23 mouse cellular contexts compared by ENCODE assay signal in genomic region chr2:155052681-155053080, GRCm38 (mm10). TPM values are rescaled to one million over a fixed set of nuclear protein-coding genes. Genes with fewer than 3 reads are reported as not detected.
A peak's percentile ranks its signal among the peaks of the same experiment; 100 is the strongest.
DNase-seq lines count a peak whose midpoint lies in the region; ATAC-seq and TF ChIP-seq lines count a peak whose summit lies in the region.
"Had no signal": no experiment of that assay in that cellular context is flagged by ENCODE, and none has a peak within 500 bp of the region (broad histone marks: within the 10 kb centered on the region; RNA-seq: fewer than 3 reads in every experiment).

No protein-coding gene starts in this region.

- TF ChIP-seq POLR2A in heart, adult 2 months (IDR thresholded peaks at IDR 0.05; ENCODE audit: insufficient read depth, low read depth, low read length), result no peak

- no peak overlapping the region for H3K27ac ChIP-seq in heart, adult 2 months
- no peak overlapping the region for H3K27ac ChIP-seq in heart, embryonic 12.5 days (ENCODE audit: poor library complexity, severe bottlenecking)
- 0 out of 2 replicates have a peak overlapping the region, but pooled peaks have one; percentile 43 for H3K27ac ChIP-seq in liver, embryonic 12.5 days
- H3K27ac ChIP-seq in liver, embryonic 11.5 days (ENCODE audit: low read depth, low read length), result no peak overlapping the region
- peak overlapping the region; percentile 13; the same call in 1 of the 2 replicates for H3K27ac ChIP-seq in limb, embryonic 12.5 days
- H3K27ac ChIP-seq: heart, embryonic 15.5 days; left cerebral cortex, adult 2 months had no signal

- no peak for ATAC-seq in heart, embryonic 12.5 days (ENCODE audit: insufficient number of reproducible peaks, low FRiP score)
- no peak for ATAC-seq in liver, embryonic 12.5 days
- no peak for ATAC-seq in liver, embryonic 11.5 days (replicated peaks; ENCODE audit: low FRiP score)
- ATAC-seq in limb, embryonic 12.5 days (ENCODE audit: insufficient number of reproducible peaks, insufficient read depth, low FRiP score, low TSS enrichment, low read depth), result no peak
- ATAC-seq: forebrain, embryonic 16.5 days had no signal

- intact Hi-C loops in heart, adult 2 months (cut with DNase I), result no loop called here

- TF ChIP-seq EP300 in heart, adult 2 months (IDR thresholded peaks at IDR 0.05; ENCODE audit: insufficient read depth, low read depth, low read length), result peak; percentile 47; the same call in 1 of the 2 replicates

- no peak for DNase-seq in heart, adult 2 months
- DNase-seq in liver, embryonic 11.5 days (ENCODE audit: low spot score), result no peak
- peak; percentile 35 for DNase-seq in telencephalon, adult 2 months (ENCODE audit: low read depth, low spot score)
- DNase-seq in cerebellum, postnatal 10 days, result no peak
- DNase-seq: adrenal gland, postnatal 36 days; cerebellum, postnatal 14 days; kidney, adult 18-20 months; kidney, postnatal 14 days; lung, postnatal 4 days; right cerebral cortex, adult 18-20 months; thymus, adult 2 months had no signal

- 56% methylated on average over 2 of the region's 2 CpGs for WGBS in heart, adult 2 months
- 48% methylated on average over 2 of the region's 2 CpGs for WGBS in heart, embryonic 12.5 days
- 72% methylated on average over 2 of the region's 2 CpGs for WGBS in liver, embryonic 12.5 days (ENCODE audit: insufficient replicate concordance)
- WGBS in liver, embryonic 11.5 days, result 64% methylated on average over 2 of the region's 2 CpGs
- 46% methylated on average over 2 of the region's 2 CpGs for WGBS in limb, embryonic 12.5 days

- no peaks in the 10 kb centered on the region for H3K27me3 ChIP-seq in heart, adult 2 months (ENCODE audit: control insufficient read depth, insufficient read depth, low read length)
- no peaks in the 10 kb centered on the region for H3K27me3 ChIP-seq in heart, embryonic 12.5 days (replicated peaks)
- no peaks in the 10 kb centered on the region for H3K27me3 ChIP-seq in liver, embryonic 12.5 days (replicated peaks)
- H3K27me3 ChIP-seq in liver, embryonic 11.5 days (replicated peaks; ENCODE audit: control insufficient read depth, insufficient read depth, low read length), result no peaks in the 10 kb centered on the region
- no peaks in the 10 kb centered on the region for H3K27me3 ChIP-seq in limb, embryonic 12.5 days
- H3K27me3 ChIP-seq: heart, embryonic 15.5 days; hindbrain, embryonic 15.5 days had no signal

- H3K4me1 ChIP-seq in heart, adult 2 months (ENCODE audit: control insufficient read depth, insufficient read depth, low read length), result peaks cover 8% of the 10 kb centered on the region; the same call in 1 of the 2 replicates
- peaks cover 14% of the 10 kb centered on the region for H3K4me1 ChIP-seq in heart, embryonic 12.5 days (replicated peaks)
- peaks cover 27% of the 10 kb centered on the region for H3K4me1 ChIP-seq in liver, embryonic 12.5 days
- peaks cover 18% of the 10 kb centered on the region for H3K4me1 ChIP-seq in liver, embryonic 11.5 days (replicated peaks; ENCODE audit: control insufficient read depth, insufficient read depth, low read length)
- H3K4me1 ChIP-seq in limb, embryonic 12.5 days (replicated peaks), result peaks cover 32% of the 10 kb centered on the region

- no peak overlapping the region for H3K4me2 ChIP-seq in heart, embryonic 12.5 days
- H3K4me2 ChIP-seq in liver, embryonic 12.5 days, result no peak overlapping the region
- no peak overlapping the region for H3K4me2 ChIP-seq in liver, embryonic 11.5 days
- no peak overlapping the region for H3K4me2 ChIP-seq in limb, embryonic 12.5 days
- H3K4me2 ChIP-seq: heart, embryonic 15.5 days; hindbrain, embryonic 15.5 days; midbrain, embryonic 11.5 days had no signal

- H3K9me3 ChIP-seq in heart, embryonic 12.5 days (replicated peaks), result no peaks in the 10 kb centered on the region
- no peaks in the 10 kb centered on the region for H3K9me3 ChIP-seq in liver, embryonic 12.5 days (replicated peaks)
- no peaks in the 10 kb centered on the region for H3K9me3 ChIP-seq in liver, embryonic 11.5 days (ENCODE audit: control insufficient read depth, low read length)
- no peaks in the 10 kb centered on the region for H3K9me3 ChIP-seq in limb, embryonic 12.5 days
- H3K9me3 ChIP-seq: embryonic facial prominence, embryonic 10.5 days; G1E; heart, embryonic 15.5 days; hindbrain, embryonic 15.5 days had no signal

- no peak overlapping the region for H3K9ac ChIP-seq in heart, adult 2 months (ENCODE audit: low read depth, low read length)
- H3K9ac ChIP-seq in heart, embryonic 12.5 days, result no peak overlapping the region
- H3K9ac ChIP-seq in liver, embryonic 12.5 days, result no peak overlapping the region
- H3K9ac ChIP-seq in liver, embryonic 11.5 days (ENCODE audit: low read depth, low read length), result no peak overlapping the region
- no peak overlapping the region for H3K9ac ChIP-seq in limb, embryonic 12.5 days (replicated peaks)
- H3K9ac ChIP-seq: heart, embryonic 15.5 days; hindbrain, embryonic 15.5 days had no signal

- no peak overlapping the region for H3K4me3 ChIP-seq in heart, adult 2 months
- H3K4me3 ChIP-seq in heart, embryonic 12.5 days, result no peak overlapping the region
- H3K4me3 ChIP-seq in liver, embryonic 12.5 days, result no peak overlapping the region
- no peak overlapping the region for H3K4me3 ChIP-seq in liver, embryonic 11.5 days (ENCODE audit: low read depth, low read length)
- H3K4me3 ChIP-seq in limb, embryonic 12.5 days (replicated peaks), result no peak overlapping the region
- H3K4me3 ChIP-seq: embryonic facial prominence, embryonic 10.5 days; erythroblast, embryonic 14.5 days; heart, embryonic 15.5 days; hindbrain, embryonic 15.5 days; left cerebral cortex, adult 2 months had no signal

- no peaks in the 10 kb centered on the region for H3K79me2 ChIP-seq in heart, adult 2 months (replicated peaks; ENCODE audit: control insufficient read depth, insufficient read depth, low read length)

- H3K36me3 ChIP-seq in heart, adult 2 months (ENCODE audit: control insufficient read depth, insufficient read depth, low read length), result no peaks in the 10 kb centered on the region
- no peaks in the 10 kb centered on the region for H3K36me3 ChIP-seq in heart, embryonic 12.5 days
- H3K36me3 ChIP-seq in liver, embryonic 12.5 days, result no peaks in the 10 kb centered on the region
- H3K36me3 ChIP-seq in liver, embryonic 11.5 days (ENCODE audit: control insufficient read depth, insufficient read depth, low read length), result no peaks in the 10 kb centered on the region
- no peaks in the 10 kb centered on the region for H3K36me3 ChIP-seq in limb, embryonic 12.5 days
- H3K36me3 ChIP-seq: embryonic facial prominence, embryonic 10.5 days; G1E; heart, embryonic 15.5 days; hindbrain, embryonic 15.5 days had no signal

- no peak for TF ChIP-seq CTCF in heart, adult 2 months (IDR thresholded peaks at IDR 0.05)

RNA-seq across cellular contexts. Expression of gene Ahcy, which starts 21.6 kb away (rescaled TPM):
- total RNA-seq in heart, adult 2 months (2021), result 10 to 100 TPM; 10.5 to 14.0 TPM
- polyA plus RNA-seq in heart, adult 2 months (2012; rRNA removed), result 22.5 and 30.8 TPM in 2 replicates
- polyA plus RNA-seq in heart, embryonic 12.5 days (2016; fragmentation: Nextera tagmentation; extraction: Ambion mirVana), result 48.6 and 50.9 TPM in 2 replicates
- 65.4 and 67.1 TPM in 2 replicates for polyA plus RNA-seq in liver, embryonic 12.5 days (2016; fragmentation: Nextera tagmentation; extraction: Ambion mirVana)
- 107 and 114 TPM in 2 replicates for polyA plus RNA-seq in liver, embryonic 11.5 days (2014; fragmentation: Nextera tagmentation; extraction: Ambion mirVana)
- 86.0 and 87.8 TPM in 2 replicates for polyA plus RNA-seq in limb, embryonic 12.5 days (2016; fragmentation: Nextera tagmentation; extraction: Ambion mirVana)

RNA-seq across cellular contexts. Expression of gene Gm14226, which starts 34.6 kb away (rescaled TPM):
- under 1 TPM; 0.16 to 0.20 TPM for total RNA-seq in heart, adult 2 months (2021)
- 0.16 and 0.18 TPM in 2 replicates for polyA plus RNA-seq in heart, adult 2 months (2012; rRNA removed)
- 0.94 and 0.95 TPM in 2 replicates for polyA plus RNA-seq in heart, embryonic 12.5 days (2016; fragmentation: Nextera tagmentation; extraction: Ambion mirVana)
- polyA plus RNA-seq in liver, embryonic 12.5 days (2016; fragmentation: Nextera tagmentation; extraction: Ambion mirVana), result 0.53 and 0.62 TPM in 2 replicates
- polyA plus RNA-seq in liver, embryonic 11.5 days (2014; fragmentation: Nextera tagmentation; extraction: Ambion mirVana), result 1.8 and 3.1 TPM in 2 replicates
- 3.6 and 5.1 TPM in 2 replicates for polyA plus RNA-seq in limb, embryonic 12.5 days (2016; fragmentation: Nextera tagmentation; extraction: Ambion mirVana)
- total RNA-seq: gastrocnemius, adult 8-10 months had no signal
- polyA plus RNA-seq: erythroblast, embryonic 14.5 days; G1E had no signal

Comparison
In these comparisons a context has a peak if more than half of its experiments do, and no peak if none do; other contexts are left out.
1. H3K27ac ChIP-seq: peak in liver, embryonic 12.5 days (single experiment) and limb, embryonic 12.5 days (single experiment); none in heart, adult 2 months (single experiment), heart, embryonic 12.5 days (single experiment) and liver, embryonic 11.5 days (single experiment).